Mouse (Mus musculus) embryonic facial prominence, embryonic 12.5 days (tissue): Measurements from ENCODE around the gene Inca1. TPM values are rescaled to one million over a fixed set of nuclear protein-coding genes. Genes with fewer than 3 reads are reported as not detected.
A peak's percentile ranks its signal among the peaks of the same experiment; 100 is the strongest.

Experiments
- ATAC-seq: fragments of 200-750 bp; cut with Nextera tagmentation; 2 replicates; pipeline ENCODE4 v1.8.0; 2017; ENCODE audit not compliant: insufficient number of reproducible peaks, insufficient read depth, low FRiP score, low TSS enrichment
- H3K27ac ChIP-seq: fragments of 300-500 bp; sonication (generic); 2 replicates; pipeline ENCODE4 v1.5.1; 2016; ENCODE audit warnings: mild to moderate bottlenecking
- H3K27me3 ChIP-seq: fragments of 300-500 bp; sonication (generic); 2 replicates; pipeline ENCODE4 v1.6.1; 2016; ENCODE audit warnings: mild to moderate bottlenecking, moderate library complexity
- H3K36me3 ChIP-seq: fragments of 300-500 bp; sonication (generic); 2 replicates; pipeline ENCODE4 v1.6.1; 2016; ENCODE audit warnings: mild to moderate bottlenecking
- H3K4me1 ChIP-seq: fragments of 300-500 bp; sonication (generic); 2 replicates; pipeline ENCODE4 v1.6.1; 2016
- H3K4me2 ChIP-seq: fragments of 300-500 bp; sonication (generic); replicated peaks from 2 replicates; pipeline ENCODE4 v1.6.1; 2016; ENCODE audit warnings: mild to moderate bottlenecking, moderate library complexity
- H3K4me3 ChIP-seq: fragments of 300-500 bp; sonication (generic); 2 replicates; pipeline ENCODE4 v1.5.1; 2016; ENCODE audit warnings: mild to moderate bottlenecking
- H3K9ac ChIP-seq: fragments of 300-500 bp; sonication (generic); 2 replicates; pipeline ENCODE4 v1.6.1; 2016; ENCODE audit warnings: mild to moderate bottlenecking, moderate library complexity
- H3K9me3 ChIP-seq: fragments of 300-500 bp; sonication (generic); 2 replicates; pipeline ENCODE4 v1.6.1; 2016; ENCODE audit warnings: mild to moderate bottlenecking, moderate library complexity
- WGBS: fragments of 180-500 bp; shearing (Covaris S2); methylation state at CpG from one replicate; pipeline ENCODE4 v1.1.7; 2016; 5-methylcytosine and 5-hydroxymethylcytosine counted together
- polyA plus RNA-seq: library from polyadenylated mRNA; unstranded; fragments of >200 nt; fragmentation: Nextera tagmentation; extraction: Ambion mirVana; gene quantifications from 2 replicates; pipeline ENCODE4 v1.2.1, GENCODE M21; 2016

The Inca1 gene
- polyA plus RNA-seq, 1 experiment from 2014 or later = 1.6 TPM

DNA sequence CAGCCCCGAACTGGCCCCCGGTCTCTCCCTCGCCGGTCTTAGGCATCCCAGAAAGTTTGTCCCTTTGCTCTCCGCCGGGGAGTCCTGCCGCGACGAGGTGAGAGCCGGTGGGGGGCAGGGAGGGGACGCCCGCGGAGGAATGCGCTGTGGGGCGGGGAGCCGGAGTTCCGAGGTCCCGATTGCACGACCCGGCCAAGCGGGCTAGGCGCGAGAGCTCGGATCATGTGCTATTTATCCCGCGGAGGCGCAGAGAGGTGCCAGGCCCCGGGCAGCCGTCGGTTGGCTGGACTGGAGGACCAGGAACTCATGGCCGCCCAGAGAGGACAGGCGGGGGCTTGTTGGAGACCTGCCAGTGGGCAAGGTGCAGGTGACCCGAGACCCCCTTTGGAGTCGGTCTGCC lies 658 bp upstream of the Inca1 start:
- peak; percentile 61; the same call in 1 of the 2 replicates for ATAC-seq
- Histone ChIP-seq H3K4me2 (peak overlapping the region; percentile 87), H3K9ac (peak overlapping the region; percentile 97), H3K4me3 (peak overlapping the region; percentile 89), H3K36me3 (peaks cover 24% of the 10 kb centered on the region), H3K9me3 (no peaks in the 10 kb centered on the region), H3K4me1 (peaks cover 24% of the 10 kb centered on the region), H3K27ac (peak overlapping the region; percentile 94), H3K27me3 (no peaks in the 10 kb centered on the region)
- 1% methylated on average over 34 of the region's 34 CpGs for WGBS

GRCm38 (mm10) chr11:70699051-70699450 lies 904 bp downstream of the Inca1 start:
- Histone ChIP-seq H3K4me1 (peaks cover 24% of the 10 kb centered on the region), H3K4me3 (no peak overlapping the region), H3K36me3 (peaks cover 9% of the 10 kb centered on the region), H3K27me3 (no peaks in the 10 kb centered on the region), H3K9ac (no peak overlapping the region), H3K27ac (no peak overlapping the region), H3K9me3 (no peaks in the 10 kb centered on the region), H3K4me2 (no peak overlapping the region)
- ATAC-seq = no peak
- WGBS = 76% methylated on average over 2 of the region's 2 CpGs

GRCm38 (mm10) chr11:70697376-70697775 lies 2.6 kb downstream of the Inca1 start:
- H3K9me3 ChIP-seq = no peaks in the 10 kb centered on the region
- no peak overlapping the region for H3K4me3 ChIP-seq
- no peak for ATAC-seq
- 73% methylated on average over 3 of the region's 3 CpGs for WGBS
- no peaks in the 10 kb centered on the region for H3K27me3 ChIP-seq
- H3K4me1 ChIP-seq = peaks cover 20% of the 10 kb centered on the region
- H3K36me3 ChIP-seq = no peaks in the 10 kb centered on the region
- H3K9ac ChIP-seq = no peak overlapping the region
- H3K4me2 ChIP-seq = no peak overlapping the region
- H3K27ac ChIP-seq = no peak overlapping the region

- Histone ChIP-seq H3K4me2 (no peak overlapping the region), H3K36me3 (no peaks in the 10 kb centered on the region), H3K27me3 (no peaks in the 10 kb centered on the region), H3K27ac (no peak overlapping the region), H3K9ac (no peak overlapping the region), H3K4me1 (peaks cover 4% of the 10 kb centered on the region; the same call in 1 of the 2 replicates), H3K4me3 (no peak overlapping the region), H3K9me3 (no peaks in the 10 kb centered on the region)
- ATAC-seq = no peak
- WGBS = 66% methylated on average over 3 of the region's 3 CpGs
Measured at GRCm38 (mm10) chr11:70693504-70693903, 6.5 kb downstream of the Inca1 start.

- Histone ChIP-seq H3K9ac (no peak overlapping the region), H3K9me3 (no peaks in the 10 kb centered on the region), H3K27me3 (no peaks in the 10 kb centered on the region), H3K4me1 (peaks cover 17% of the 10 kb centered on the region), H3K36me3 (peaks cover 9% of the 10 kb centered on the region; the same call in 1 of the 2 replicates), H3K27ac (no peak overlapping the region), H3K4me3 (no peak overlapping the region), H3K4me2 (no peak overlapping the region)
- WGBS = 63% methylated on average over 4 of the region's 4 CpGs
- ATAC-seq = no peak
Measured at GRCm38 (mm10) chr11:70689578-70689977, 10.4 kb downstream of the Inca1 start.

DNA sequence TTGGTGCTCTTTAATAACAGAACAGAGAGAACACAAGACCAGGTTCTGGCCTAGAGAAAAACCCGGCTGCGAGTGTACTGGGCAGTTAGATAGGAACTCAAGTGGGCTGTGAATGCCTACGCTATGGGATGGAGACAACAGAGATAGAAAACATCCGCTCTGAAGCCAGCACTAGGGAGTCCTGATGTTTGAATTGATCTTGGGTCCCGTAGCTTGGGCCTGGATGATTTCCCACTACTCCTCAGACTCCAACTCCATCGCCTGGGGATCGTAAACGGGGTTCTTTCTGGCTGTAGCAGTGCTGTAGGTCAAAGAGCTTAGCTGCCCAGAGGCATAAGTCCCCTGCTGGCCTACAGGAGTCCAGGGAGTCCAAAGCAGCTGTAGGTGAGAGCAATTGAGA lies 11.6 kb downstream of the Inca1 start:
- peak overlapping the region; percentile 90 for H3K4me2 ChIP-seq
- peak overlapping the region; percentile 78 for H3K9ac ChIP-seq
- no peak for ATAC-seq
- H3K4me1 ChIP-seq = peaks cover 17% of the 10 kb centered on the region
- peak overlapping the region; percentile 87 for H3K4me3 ChIP-seq
- 15% methylated on average over 8 of the region's 8 CpGs for WGBS
- H3K36me3 ChIP-seq = peaks cover 20% of the 10 kb centered on the region
- H3K27me3 ChIP-seq = no peaks in the 10 kb centered on the region
- no peak overlapping the region for H3K27ac ChIP-seq
- H3K9me3 ChIP-seq = no peaks in the 10 kb centered on the region

- WGBS = 0% methylated on average over 52 of the region's 55 CpGs
- peak within 1 kb of the TSS; percentile 90 for H3K4me2 ChIP-seq
- no peaks in the 10 kb centered on the region for H3K27me3 ChIP-seq
- H3K4me3 ChIP-seq = peak within 1 kb of the TSS; percentile 87
- H3K27ac ChIP-seq = peak within 1 kb of the TSS; percentile 82
- peak within 1 kb of the TSS; percentile 78 for H3K9ac ChIP-seq
- H3K9me3 ChIP-seq = no peaks in the 10 kb centered on the region
- H3K4me1 ChIP-seq = peaks cover 17% of the 10 kb centered on the region
- peak; percentile 82 for ATAC-seq
- peaks cover 25% of the 10 kb centered on the region for H3K36me3 ChIP-seq
Measured at GRCm38 (mm10) chr11:70687601-70688199, 12.3 kb downstream of the Inca1 start, which contains the start of gene Camta2. Camta2 (minus strand) TSS chr11:70688105.

DNA sequence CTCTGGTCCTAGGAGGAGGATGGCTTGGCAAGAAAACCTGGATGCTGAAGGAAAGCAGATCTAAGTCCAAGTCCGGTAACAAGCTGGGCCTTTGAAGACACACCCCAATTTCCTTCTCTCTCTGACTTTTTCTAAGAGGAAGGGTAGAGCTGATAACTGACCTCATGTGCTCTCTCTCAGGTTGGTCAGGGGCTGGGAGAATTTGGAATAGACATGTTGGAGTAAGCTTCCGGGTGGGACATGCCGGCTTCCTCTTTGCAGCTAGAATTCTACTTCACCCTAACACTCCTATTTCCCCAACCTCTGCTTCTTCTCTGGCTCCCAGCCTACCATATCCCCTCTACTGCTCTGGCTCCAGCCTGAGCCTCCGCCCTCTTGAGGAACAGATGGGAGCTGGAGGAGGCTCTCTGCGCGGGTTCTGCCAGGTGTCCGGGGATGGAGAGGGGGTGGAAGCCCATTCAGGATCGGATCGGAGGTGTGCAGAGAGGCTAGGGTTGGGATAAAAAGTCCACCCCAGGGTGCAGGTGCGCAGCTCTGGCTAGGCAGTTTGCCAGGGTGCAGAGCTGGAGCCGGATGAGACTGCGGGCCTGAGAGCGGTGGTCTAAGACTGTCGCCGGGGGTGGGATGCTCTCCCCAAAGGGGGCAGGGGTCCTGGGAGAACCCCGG lies 12.9 kb downstream of the Inca1 start:
- peak; percentile 74 for ATAC-seq
- Histone ChIP-seq H3K27ac (peak overlapping the region; percentile 82), H3K9me3 (no peaks in the 10 kb centered on the region), H3K27me3 (no peaks in the 10 kb centered on the region), H3K4me1 (peaks cover 20% of the 10 kb centered on the region), H3K9ac (peak overlapping the region; percentile 78), H3K4me3 (peak overlapping the region; percentile 87), H3K36me3 (peaks cover 29% of the 10 kb centered on the region), H3K4me2 (peak overlapping the region; percentile 90)
- 4% methylated on average over 16 of the region's 16 CpGs for WGBS

GRCm38 (mm10) chr11:70683640-70684039 lies 16.3 kb downstream of the Inca1 start:
- H3K27me3 ChIP-seq = no peaks in the 10 kb centered on the region
- H3K9me3 ChIP-seq = no peaks in the 10 kb centered on the region
- no peak overlapping the region for H3K4me2 ChIP-seq
- no peak for ATAC-seq
- H3K4me1 ChIP-seq = peaks cover 19% of the 10 kb centered on the region
- no peak overlapping the region for H3K4me3 ChIP-seq
- no peak overlapping the region for H3K9ac ChIP-seq
- WGBS = 91% methylated on average over 5 of the region's 5 CpGs
- peaks cover 44% of the 10 kb centered on the region for H3K36me3 ChIP-seq
- H3K27ac ChIP-seq = no peak overlapping the region

DNA sequence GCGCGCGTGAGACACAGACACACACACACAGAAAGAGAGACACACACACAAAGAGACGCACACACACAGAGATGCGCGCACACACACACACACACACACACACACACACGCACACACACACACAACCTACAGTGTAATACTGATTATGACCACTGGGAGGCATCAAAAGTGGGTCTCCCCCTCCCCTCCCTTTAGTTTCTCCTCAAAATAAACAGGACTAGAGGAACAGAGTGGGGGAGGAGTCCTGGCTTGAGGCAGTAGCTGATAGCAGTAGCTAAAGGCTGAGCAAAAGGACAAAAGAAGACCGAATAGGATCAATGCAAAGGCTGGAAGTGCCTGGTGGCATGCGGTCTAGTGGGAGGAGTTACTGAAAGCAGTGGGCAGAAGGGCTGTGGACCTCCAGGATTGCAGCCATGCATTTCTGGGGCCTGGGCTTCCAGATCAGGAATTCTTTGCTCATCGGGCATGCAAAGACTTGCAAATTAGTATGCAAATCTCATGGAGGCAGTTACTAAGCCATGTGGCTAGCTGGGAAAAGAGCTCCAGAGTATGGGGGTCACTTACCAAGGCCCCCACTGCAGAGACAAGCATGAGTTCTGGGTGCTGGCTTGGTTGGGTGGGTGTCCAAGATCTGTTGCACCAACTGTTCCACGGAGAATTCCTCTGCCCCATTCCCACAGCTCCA lies 17.9 kb downstream of the Inca1 start:
- Histone ChIP-seq H3K4me2 (no peak overlapping the region), H3K27me3 (no peaks in the 10 kb centered on the region), H3K4me1 (peaks cover 13% of the 10 kb centered on the region), H3K9ac (no peak overlapping the region), H3K36me3 (peaks cover 44% of the 10 kb centered on the region), H3K4me3 (no peak overlapping the region), H3K9me3 (no peaks in the 10 kb centered on the region), H3K27ac (no peak overlapping the region)
- no peak for ATAC-seq
- 16% methylated on average over 11 of the region's 11 CpGs for WGBS

GRCm38 (mm10) chr11:70681170-70681569 lies 18.8 kb downstream of the Inca1 start:
- no peak for ATAC-seq

DNA sequence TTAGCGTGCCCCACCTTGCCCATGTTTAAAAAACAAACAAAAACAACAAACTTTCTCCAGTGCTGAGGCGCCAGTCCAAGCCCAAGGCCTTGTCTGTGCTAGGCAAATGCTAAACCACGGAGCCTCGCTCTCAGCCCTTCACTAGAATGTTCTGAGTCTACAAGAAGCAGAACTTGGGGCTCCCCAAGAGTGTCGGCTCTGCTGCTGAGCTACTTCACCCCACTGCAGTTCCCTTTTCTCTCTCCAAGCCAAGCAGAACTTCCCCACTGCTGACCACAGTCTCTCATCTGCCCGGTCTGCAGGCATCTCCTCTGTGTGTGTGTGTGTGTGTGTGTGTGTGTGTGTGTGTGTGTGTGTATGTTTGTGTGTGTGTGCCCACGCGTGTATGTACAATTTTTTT lies 20.1 kb downstream of the Inca1 start:
- no peaks in the 10 kb centered on the region for H3K27me3 ChIP-seq
- no peak for ATAC-seq
- H3K9me3 ChIP-seq = no peaks in the 10 kb centered on the region
- WGBS = 89% methylated on average over 8 of the region's 8 CpGs
- H3K4me3 ChIP-seq = no peak overlapping the region
- H3K4me1 ChIP-seq = peaks cover 5% of the 10 kb centered on the region
- no peak overlapping the region for H3K4me2 ChIP-seq
- no peak overlapping the region for H3K27ac ChIP-seq
- H3K36me3 ChIP-seq = peaks cover 53% of the 10 kb centered on the region
- no peak overlapping the region for H3K9ac ChIP-seq

More at GRCm38 (mm10) chr11:70681170-70681569, 18.8 kb downstream of the Inca1 start:
- Histone ChIP-seq H3K27ac (no peak overlapping the region), H3K27me3 (no peaks in the 10 kb centered on the region), H3K4me2 (no peak overlapping the region), H3K9me3 (no peaks in the 10 kb centered on the region), H3K4me3 (no peak overlapping the region), H3K36me3 (peaks cover 47% of the 10 kb centered on the region), H3K4me1 (peaks cover 5% of the 10 kb centered on the region), H3K9ac (peak overlapping the region; percentile 27; the same call in 1 of the 2 replicates)
- 61% methylated on average over 12 of the region's 12 CpGs for WGBS
